ENCODE assay signal across 14 mouse cellular contexts in the genomic region with DNA sequence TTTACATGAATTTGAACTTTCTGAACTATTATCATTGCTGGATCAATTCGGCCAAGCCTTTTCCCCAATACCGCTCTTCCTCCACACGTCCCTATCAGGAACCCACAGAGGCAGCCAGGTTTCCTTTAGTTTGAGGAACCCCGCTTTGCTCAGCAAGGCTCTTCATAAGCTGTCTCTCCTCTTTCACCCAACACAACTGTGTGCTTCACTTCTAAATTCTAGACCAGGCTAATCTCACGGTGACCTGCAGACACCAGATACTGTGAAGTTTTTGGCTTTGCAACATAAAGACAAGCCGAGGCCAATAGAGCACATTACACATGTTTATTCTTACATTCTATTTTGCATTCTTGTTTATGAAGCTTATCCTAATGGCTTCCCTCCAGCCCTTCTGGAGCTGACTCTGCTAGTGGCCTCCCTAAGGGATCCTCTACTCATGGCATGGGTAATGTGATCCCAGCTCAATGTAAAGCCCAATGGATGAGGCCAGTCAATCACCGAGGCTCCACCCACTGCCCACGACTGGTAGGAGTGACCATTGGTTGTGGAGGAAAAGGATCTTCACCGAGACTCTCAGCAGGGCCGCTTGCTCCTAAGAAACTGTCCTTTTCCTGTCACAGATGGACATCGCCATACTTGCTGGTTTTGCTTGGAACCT.
DNase-seq lines count a peak whose midpoint lies in the region; ATAC-seq and TF ChIP-seq lines count a peak whose summit lies in the region.
"Had no signal": no experiment of that assay in that cellular context is flagged by ENCODE, and none has a peak within 500 bp of the region (broad histone marks: within the 10 kb centered on the region; RNA-seq: fewer than 3 reads in every experiment).

No protein-coding gene starts in this region.

- TF ChIP-seq CTCF in stomach, postnatal 0 days (IDR thresholded peaks at IDR 0.05; ENCODE audit: low read depth), result no peak

- H3K27me3 ChIP-seq in liver, embryonic 12.5 days (replicated peaks), result no peaks in the 10 kb centered on the region
- H3K27me3 ChIP-seq in stomach, postnatal 0 days (ENCODE audit: control insufficient read depth, insufficient read depth, low read length), result no peaks in the 10 kb centered on the region
- no peaks in the 10 kb centered on the region for H3K27me3 ChIP-seq in hindbrain, embryonic 13.5 days
- H3K27me3 ChIP-seq: lung, embryonic 15.5 days had no signal

- H3K9me3 ChIP-seq in liver, embryonic 12.5 days (replicated peaks), result no peaks in the 10 kb centered on the region
- no peaks in the 10 kb centered on the region for H3K9me3 ChIP-seq in stomach, postnatal 0 days (ENCODE audit: control insufficient read depth, low read length)
- no peaks in the 10 kb centered on the region for H3K9me3 ChIP-seq in hindbrain, embryonic 13.5 days
- H3K9me3 ChIP-seq: heart, embryonic 10.5 days; limb, embryonic 10.5 days; lung, embryonic 15.5 days had no signal

- 20% methylated on average over 11 of the region's 11 CpGs for WGBS in liver, embryonic 12.5 days (ENCODE audit: insufficient replicate concordance)
- WGBS in stomach, postnatal 0 days, result 70% methylated on average over 11 of the region's 11 CpGs
- WGBS in hindbrain, embryonic 13.5 days, result 76% methylated on average over 11 of the region's 11 CpGs

- peak overlapping the region; percentile 49 for H3K4me2 ChIP-seq in liver, embryonic 12.5 days
- no peak overlapping the region for H3K4me2 ChIP-seq in stomach, postnatal 0 days (replicated peaks; ENCODE audit: low read depth)
- no peak overlapping the region for H3K4me2 ChIP-seq in hindbrain, embryonic 13.5 days
- H3K4me2 ChIP-seq: lung, embryonic 15.5 days had no signal

- H3K4me1 ChIP-seq in liver, embryonic 12.5 days, result peaks cover 39% of the 10 kb centered on the region
- H3K4me1 ChIP-seq in stomach, postnatal 0 days (replicated peaks; ENCODE audit: control insufficient read depth, insufficient read depth), result no peaks in the 10 kb centered on the region
- H3K4me1 ChIP-seq in hindbrain, embryonic 13.5 days (replicated peaks), result no peaks in the 10 kb centered on the region
- H3K4me1 ChIP-seq: heart, embryonic 10.5 days; lung, embryonic 15.5 days had no signal

- DNase-seq in embryo, embryonic 10 days (ENCODE audit: low spot score), result peak; percentile 30
- DNase-seq in embryo, embryonic 9.5 days (ENCODE audit: extremely low spot score), result no peak
- DNase-seq in spleen, postnatal 4 days (ENCODE audit: low spot score in 2 of 2), result peak; percentile 40 to 74
- DNase-seq in spleen, adult 12 weeks (ENCODE audit: low spot score), result no peak
- DNase-seq in stomach, postnatal 0 days (ENCODE audit: low spot score), result peak; percentile 11
- no peak for DNase-seq in T-cell, adult 2 months (ENCODE audit: low spot score)
- DNase-seq: adrenal gland, postnatal 25 days; cerebellum, adult 11-12 months; thymus, postnatal 4 days had no signal

- no peak for TF ChIP-seq EP300 in stomach, postnatal 0 days (optimal IDR thresholded peaks at IDR 0.05)

- H3K9ac ChIP-seq in liver, embryonic 12.5 days, result 0 out of 2 replicates have a peak overlapping the region, but pooled peaks have one; percentile 29
- H3K9ac ChIP-seq in stomach, postnatal 0 days (ENCODE audit: low read length), result no peak overlapping the region
- no peak overlapping the region for H3K9ac ChIP-seq in hindbrain, embryonic 13.5 days
- H3K9ac ChIP-seq: lung, embryonic 15.5 days had no signal

- H3K4me3 ChIP-seq in liver, embryonic 12.5 days, result no peak overlapping the region
- no peak overlapping the region for H3K4me3 ChIP-seq in stomach, postnatal 0 days (ENCODE audit: low read depth, low read length)
- no peak overlapping the region for H3K4me3 ChIP-seq in hindbrain, embryonic 13.5 days
- H3K4me3 ChIP-seq: heart, embryonic 10.5 days; limb, embryonic 10.5 days; lung, embryonic 15.5 days had no signal

- ATAC-seq in liver, embryonic 12.5 days, result peak; percentile 78
- ATAC-seq in stomach, postnatal 0 days (ENCODE audit: low FRiP score, low TSS enrichment), result no peak
- no peak for ATAC-seq in hindbrain, embryonic 13.5 days (ENCODE audit: low FRiP score)

- H3K36me3 ChIP-seq in liver, embryonic 12.5 days, result no peaks in the 10 kb centered on the region
- H3K36me3 ChIP-seq in stomach, postnatal 0 days (ENCODE audit: control insufficient read depth, insufficient read depth, low read length), result no peaks in the 10 kb centered on the region
- H3K36me3 ChIP-seq in hindbrain, embryonic 13.5 days, result no peaks in the 10 kb centered on the region
- H3K36me3 ChIP-seq: heart, embryonic 10.5 days; limb, embryonic 10.5 days; lung, embryonic 15.5 days had no signal

- peak overlapping the region; percentile 73 for H3K27ac ChIP-seq in liver, embryonic 12.5 days
- no peak overlapping the region for H3K27ac ChIP-seq in stomach, postnatal 0 days (replicated peaks)
- H3K27ac ChIP-seq in hindbrain, embryonic 13.5 days, result no peak overlapping the region
- H3K27ac ChIP-seq: heart, embryonic 10.5 days; limb, embryonic 10.5 days; lung, embryonic 15.5 days had no signal

Comparison
In these comparisons a context has a peak if more than half of its experiments do, and no peak if none do; other contexts are left out.
1. DNase-seq: peak in embryo, embryonic 10 days (single experiment), spleen, postnatal 4 days (2 of 2) and stomach, postnatal 0 days (single experiment); none in embryo, embryonic 9.5 days (single experiment), spleen, adult 12 weeks (single experiment) and T-cell, adult 2 months (single experiment).